33 mouse cellular contexts compared by ENCODE assay signal in the genomic region with DNA sequence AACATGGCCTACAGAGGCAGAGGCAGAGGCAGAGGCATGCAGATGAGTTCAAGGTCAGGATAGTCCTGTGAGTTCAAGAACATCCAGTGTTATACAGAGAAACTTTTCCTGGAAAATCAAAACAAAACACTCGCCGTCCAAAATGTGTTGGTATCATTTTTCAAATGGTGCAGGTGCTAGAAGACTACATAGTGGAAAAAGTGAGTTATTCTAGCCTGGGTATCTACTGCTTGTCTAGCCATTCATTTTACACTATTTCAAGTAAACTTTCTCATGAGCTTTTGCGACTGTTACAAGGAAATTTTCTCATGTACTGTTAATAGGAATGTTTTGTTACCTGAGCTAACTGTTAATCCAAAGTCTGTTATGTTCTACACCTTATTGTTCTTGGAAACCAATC. TPM values are rescaled to one million over a fixed set of nuclear protein-coding genes. Genes with fewer than 3 reads are reported as not detected.
"Had no signal": no experiment of that assay in that cellular context is flagged by ENCODE, and none has a peak within 500 bp of the region (broad histone marks: within the 10 kb centered on the region; RNA-seq: fewer than 3 reads in every experiment).

No protein-coding gene starts in this region.

- H3K4me3 ChIP-seq: left cerebral cortex, adult 2 months; limb, embryonic 10.5 days; limb, embryonic 12.5 days; limb, embryonic 13.5 days; limb, embryonic 15.5 days; liver, embryonic 12.5 days; liver, embryonic 13.5 days; liver, embryonic 15.5 days; lung, embryonic 15.5 days; megakaryocyte, embryonic 14.5 days; midbrain, embryonic 10.5 days; midbrain, embryonic 12.5 days; midbrain, embryonic 13.5 days; midbrain, embryonic 15.5 days had no signal

- DNase-seq: left cerebral cortex, postnatal 4 days; liver; liver, embryonic 13.5 days; liver, postnatal 0 days; lung, adult 18-20 months; lung, adult 2 months; lung, embryonic 14.5 days; lung, postnatal 10 days; lung, postnatal 14 days; lung, postnatal 36 days; lung, postnatal 4 days; midbrain, embryonic 14.5 days had no signal

- ATAC-seq: liver, embryonic 12.5 days; liver, postnatal 0 days; lung, postnatal 0 days; midbrain, embryonic 13.5 days; midbrain, embryonic 15.5 days; midbrain, embryonic 16.5 days had no signal

- H3K27me3 ChIP-seq: limb, embryonic 12.5 days; limb, embryonic 13.5 days; limb, embryonic 15.5 days; liver, embryonic 12.5 days; liver, embryonic 13.5 days; liver, embryonic 15.5 days; lung, embryonic 15.5 days; megakaryocyte, embryonic 14.5 days; midbrain, embryonic 12.5 days; midbrain, embryonic 13.5 days; midbrain, embryonic 15.5 days had no signal

- H3K27ac ChIP-seq: left cerebral cortex, adult 2 months; limb, embryonic 10.5 days; limb, embryonic 12.5 days; limb, embryonic 13.5 days; limb, embryonic 15.5 days; liver, embryonic 12.5 days; liver, embryonic 13.5 days; liver, embryonic 14.5 days; liver, embryonic 15.5 days; lung, embryonic 15.5 days; macrophage; midbrain, embryonic 10.5 days; midbrain, embryonic 12.5 days; midbrain, embryonic 13.5 days; midbrain, embryonic 15.5 days had no signal

- H3K4me2 ChIP-seq: limb, embryonic 12.5 days; limb, embryonic 13.5 days; limb, embryonic 15.5 days; liver, embryonic 11.5 days; liver, embryonic 12.5 days; liver, embryonic 13.5 days; liver, embryonic 15.5 days; lung, embryonic 14.5 days; lung, embryonic 15.5 days; midbrain, embryonic 11.5 days; midbrain, embryonic 12.5 days; midbrain, embryonic 13.5 days; midbrain, embryonic 15.5 days had no signal

- H3K9me3 ChIP-seq: limb, embryonic 10.5 days; limb, embryonic 12.5 days; limb, embryonic 13.5 days; limb, embryonic 15.5 days; liver, embryonic 12.5 days; liver, embryonic 13.5 days; liver, embryonic 15.5 days; lung, embryonic 15.5 days; megakaryocyte, embryonic 14.5 days; midbrain, embryonic 10.5 days; midbrain, embryonic 12.5 days; midbrain, embryonic 13.5 days; midbrain, embryonic 15.5 days had no signal

- H3K36me3 ChIP-seq: limb, embryonic 10.5 days; limb, embryonic 12.5 days; limb, embryonic 13.5 days; limb, embryonic 15.5 days; liver, embryonic 12.5 days; liver, embryonic 13.5 days; liver, embryonic 15.5 days; lung, embryonic 15.5 days; midbrain, embryonic 10.5 days; midbrain, embryonic 12.5 days; midbrain, embryonic 13.5 days; midbrain, embryonic 15.5 days had no signal

- H3K4me1 ChIP-seq: limb, embryonic 10.5 days; limb, embryonic 12.5 days; limb, embryonic 13.5 days; limb, embryonic 15.5 days; liver, embryonic 12.5 days; liver, embryonic 13.5 days; liver, embryonic 15.5 days; lung, embryonic 15.5 days; midbrain, embryonic 10.5 days; midbrain, embryonic 12.5 days; midbrain, embryonic 13.5 days; midbrain, embryonic 15.5 days had no signal

- H3K9ac ChIP-seq: limb, embryonic 12.5 days; limb, embryonic 13.5 days; limb, embryonic 15.5 days; liver, embryonic 12.5 days; liver, embryonic 13.5 days; liver, embryonic 14.5 days; liver, embryonic 15.5 days; liver, postnatal 0 days; lung, embryonic 14.5 days; lung, embryonic 15.5 days; midbrain, embryonic 12.5 days; midbrain, embryonic 13.5 days; midbrain, embryonic 15.5 days had no signal

RNA-seq across cellular contexts. Expression of a gene that starts 16.4 kb away (rescaled TPM):
- total RNA-seq: megakaryocyte-erythroid progenitor cell, adult 5-6 weeks had no signal
- polyA plus RNA-seq: limb, embryonic 10.5 days; limb, embryonic 11.5 days had no signal
